Mouse (Mus musculus) cerebral cortex, adult 2 months (tissue): ENCODE data around the gene Pirt.

ENCODE experiments used
- WGBS: fragments of 180-500 bp; shearing (Covaris S2); methylation state at CpG from one replicate; pipeline ENCODE4 v1.1.7; 2018; 5-methylcytosine and 5-hydroxymethylcytosine counted together

Pirt gene

DNA sequence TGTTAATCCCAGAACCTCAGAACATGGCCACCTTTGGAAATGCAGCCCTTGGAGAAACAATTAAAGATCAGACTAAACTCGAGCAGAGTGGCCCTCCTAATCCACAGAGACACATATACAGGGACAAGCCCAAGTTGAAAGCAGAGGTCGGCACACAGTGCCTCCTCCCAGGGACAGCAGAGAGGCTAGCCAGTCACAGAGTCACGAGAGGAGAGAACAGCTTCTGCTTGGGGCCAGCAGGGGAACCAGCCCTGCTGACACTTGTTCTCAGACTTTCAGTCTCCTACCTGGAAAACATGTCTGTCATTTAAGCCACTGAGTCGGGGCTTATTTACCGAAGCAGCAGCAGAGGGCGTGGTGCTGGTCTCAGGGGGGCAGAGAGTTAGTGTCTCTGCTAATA is 34.7 kb downstream of the Pirt start:
- WGBS, result 77% methylated on average over 6 of the region's 6 CpGs

DNA sequence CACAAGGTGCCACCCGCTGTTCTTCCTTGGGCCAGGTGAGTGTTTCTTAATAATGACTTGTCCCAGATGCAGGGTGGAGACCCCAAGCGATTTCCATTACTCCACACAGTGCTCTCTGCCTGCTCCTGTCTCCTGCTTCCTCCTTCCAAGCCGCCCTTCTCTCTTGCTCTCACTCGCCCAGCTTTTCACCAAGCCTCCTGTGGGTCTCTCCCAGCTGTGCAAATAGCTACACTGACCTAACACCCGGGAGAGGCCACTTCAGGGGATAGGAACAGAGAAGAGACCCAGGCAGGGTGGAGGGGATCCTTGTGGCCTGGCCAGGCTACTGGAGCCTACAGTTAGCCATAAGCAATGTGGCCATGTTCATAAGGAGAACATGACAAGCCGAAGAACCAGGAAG is 35.1 kb downstream of the Pirt start:
- WGBS, result 85% methylated on average over 6 of the region's 6 CpGs

DNA sequence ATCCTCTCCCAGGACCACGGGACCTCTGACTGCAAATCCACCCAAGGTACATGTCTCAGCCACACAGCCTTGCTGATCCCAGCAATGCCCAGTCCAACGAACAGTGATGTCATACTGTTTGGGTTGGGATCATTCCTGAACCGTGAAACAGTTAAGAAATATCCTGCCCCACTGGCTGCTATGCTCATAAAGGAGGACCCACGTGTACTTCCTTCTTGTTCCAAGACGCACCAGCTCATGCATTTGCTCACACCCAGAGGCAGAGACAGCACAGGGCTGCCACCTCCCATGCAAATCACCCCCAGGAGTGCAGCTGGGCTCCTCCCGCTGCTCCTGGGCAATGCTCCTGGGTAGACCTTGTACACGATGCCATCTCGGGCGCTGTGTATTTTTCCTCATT is 44.5 kb downstream of the Pirt start, which contains the start of gene Tmem238l:
Gene Tmem238l, plus strand, starts transcription at position 336 of the 400 bp plus-strand sequence.
- 59% methylated on average over 9 of the region's 9 CpGs for WGBS

- 84% methylated on average over 1 of the region's 1 CpGs for WGBS
Measured at GRCm38 (mm10) chr11:66960797-66961196, 49.0 kb downstream of the Pirt start.

- 87% methylated on average over 12 of the region's 12 CpGs for WGBS
Measured at GRCm38 (mm10) chr11:66961447-66962176, 49.8 kb downstream of the Pirt start.

- 100% methylated on average over 1 of the region's 1 CpGs for WGBS
Measured at GRCm38 (mm10) chr11:66963462-66963861, 51.7 kb downstream of the Pirt start.

- WGBS, result 35% methylated on average over 7 of the region's 7 CpGs
Measured at GRCm38 (mm10) chr11:66966500-66967116, 54.8 kb downstream of the Pirt start.

DNA sequence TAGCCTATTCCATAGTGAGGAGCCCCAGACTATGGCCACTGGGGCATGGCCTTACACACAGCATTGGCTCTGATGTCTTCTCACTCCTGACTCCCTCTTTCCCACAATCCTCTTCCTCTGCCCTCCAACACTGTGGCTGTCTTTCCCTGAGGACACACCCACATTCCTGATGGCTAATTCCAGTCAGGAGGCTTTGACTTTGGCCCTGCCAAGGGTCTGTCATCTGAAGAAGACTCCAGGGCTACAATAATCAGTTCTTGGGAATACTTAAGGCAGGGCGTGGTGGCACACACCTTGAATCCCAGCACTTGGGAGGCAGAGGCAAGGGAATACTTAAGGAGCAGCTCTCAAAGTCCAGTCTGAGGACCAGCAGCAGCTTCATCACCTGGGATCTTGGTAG is 56.8 kb downstream of the Pirt start:
- 85% methylated on average over 1 of the region's 1 CpGs for WGBS

GRCm38 (mm10) chr11:66973507-66973906 is 61.7 kb downstream of the Pirt start:
- 88% methylated on average over 3 of the region's 3 CpGs for WGBS

DNA sequence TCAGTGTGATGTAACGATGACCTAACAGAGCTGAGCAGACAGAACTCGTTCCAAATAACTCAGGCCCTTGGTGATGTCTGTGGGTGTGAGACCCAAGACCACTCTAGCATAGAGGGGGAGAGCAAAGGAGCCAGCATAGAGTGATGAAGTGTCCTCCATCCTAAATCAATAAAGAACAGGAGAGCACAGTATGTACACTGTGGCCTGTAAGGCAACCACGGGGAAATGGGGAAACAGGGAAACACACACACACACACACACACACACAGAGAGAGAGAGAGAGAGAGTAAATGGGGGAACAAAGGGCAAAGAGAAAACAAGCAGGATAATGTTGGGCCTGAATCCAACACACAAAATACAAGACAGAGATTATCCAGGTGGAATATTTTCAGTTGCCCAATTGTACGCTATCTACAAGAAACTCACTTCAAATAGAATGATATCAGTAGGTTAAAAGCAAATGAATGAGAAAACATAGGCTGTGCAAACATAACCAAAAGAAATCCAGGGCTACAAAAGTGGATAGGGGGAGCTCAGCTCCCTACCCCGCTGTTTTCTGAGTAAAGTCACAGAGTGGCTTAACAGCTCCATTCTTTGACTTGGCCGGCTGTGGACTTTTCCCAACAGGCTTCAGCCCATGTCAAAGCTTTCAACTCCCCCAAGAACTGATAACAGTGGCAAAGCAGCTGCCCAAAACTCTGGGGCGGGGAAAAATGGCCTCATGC is 64.0 kb downstream of the Pirt start:
- 90% methylated on average over 7 of the region's 7 CpGs for WGBS
